Mouse (Mus musculus) embryonic facial prominence, embryonic 12.5 days (tissue): ENCODE results near the gene Rab22a. TPM values are rescaled to one million over a fixed set of nuclear protein-coding genes. Genes with fewer than 3 reads are reported as not detected.
"Not testable (repeated sequence)": the region's sequence is repeated elsewhere in the genome, so short reads cannot be mapped to it uniquely, and the experiment has no call there.

ENCODE experiments used
- ATAC-seq: fragments of 200-750 bp; cut with Nextera tagmentation; 2 replicates; pipeline ENCODE4 v1.8.0; 2017; ENCODE audit not compliant: insufficient number of reproducible peaks, insufficient read depth, low FRiP score, low TSS enrichment
- H3K27ac ChIP-seq: fragments of 300-500 bp; sonication (generic); 2 replicates; pipeline ENCODE4 v1.5.1; 2016; ENCODE audit warnings: mild to moderate bottlenecking
- H3K27me3 ChIP-seq: fragments of 300-500 bp; sonication (generic); 2 replicates; pipeline ENCODE4 v1.6.1; 2016; ENCODE audit warnings: mild to moderate bottlenecking, moderate library complexity
- H3K36me3 ChIP-seq: fragments of 300-500 bp; sonication (generic); 2 replicates; pipeline ENCODE4 v1.6.1; 2016; ENCODE audit warnings: mild to moderate bottlenecking
- H3K4me1 ChIP-seq: fragments of 300-500 bp; sonication (generic); 2 replicates; pipeline ENCODE4 v1.6.1; 2016
- H3K4me2 ChIP-seq: fragments of 300-500 bp; sonication (generic); replicated peaks from 2 replicates; pipeline ENCODE4 v1.6.1; 2016; ENCODE audit warnings: mild to moderate bottlenecking, moderate library complexity
- H3K4me3 ChIP-seq: fragments of 300-500 bp; sonication (generic); 2 replicates; pipeline ENCODE4 v1.5.1; 2016; ENCODE audit warnings: mild to moderate bottlenecking
- H3K9ac ChIP-seq: fragments of 300-500 bp; sonication (generic); 2 replicates; pipeline ENCODE4 v1.6.1; 2016; ENCODE audit warnings: mild to moderate bottlenecking, moderate library complexity
- H3K9me3 ChIP-seq: fragments of 300-500 bp; sonication (generic); 2 replicates; pipeline ENCODE4 v1.6.1; 2016; ENCODE audit warnings: mild to moderate bottlenecking, moderate library complexity
- WGBS: fragments of 180-500 bp; shearing (Covaris S2); methylation state at CpG from one replicate; pipeline ENCODE4 v1.1.7; 2016; 5-methylcytosine and 5-hydroxymethylcytosine counted together
- polyA plus RNA-seq: library from polyadenylated mRNA; unstranded; fragments of >200 nt; fragmentation: Nextera tagmentation; extraction: Ambion mirVana; gene quantifications from 2 replicates; pipeline ENCODE4 v1.2.1, GENCODE M21; 2016

Rab22a gene
- polyA plus RNA-seq, 1 experiment from 2014 or later: 48.7 TPM

- no peaks in the 10 kb centered on the region for H3K4me1 ChIP-seq
- ATAC-seq: no peak
- H3K4me3 ChIP-seq: no peak overlapping the region
- 87% methylated on average over 12 of the region's 12 CpGs for WGBS
- H3K9ac ChIP-seq: no peak overlapping the region
- no peak overlapping the region for H3K27ac ChIP-seq
- H3K4me2 ChIP-seq: no peak overlapping the region
- peaks cover 69% of the 10 kb centered on the region for H3K36me3 ChIP-seq
- H3K27me3 ChIP-seq: no peaks in the 10 kb centered on the region
- no peaks in the 10 kb centered on the region for H3K9me3 ChIP-seq
Measured at GRCm38 (mm10) chr2:173702867-173703237, 43.3 kb downstream of the Rab22a start.

- Histone ChIP-seq H3K4me1 (0 out of 2 replicates have a peak, but pooled peaks cover 4% of the 10 kb centered on the region), H3K9me3 (no peaks in the 10 kb centered on the region), H3K27ac (no peak overlapping the region), H3K9ac (no peak overlapping the region), H3K4me3 (no peak overlapping the region), H3K36me3 (peaks cover 42% of the 10 kb centered on the region), H3K4me2 (no peak overlapping the region), H3K27me3 (no peaks in the 10 kb centered on the region)
- no peak for ATAC-seq
- 90% methylated on average over 15 of the region's 15 CpGs for WGBS
Measured at GRCm38 (mm10) chr2:173705827-173706551, 46.4 kb downstream of the Rab22a start.

GRCm38 (mm10) chr2:173707626-173708025 lies 48.1 kb downstream of the Rab22a start:
- not testable (repeated sequence) for H3K27ac ChIP-seq, H3K4me1 ChIP-seq
- H3K36me3 ChIP-seq: peaks cover 28% of the 10 kb centered on the region

GRCm38 (mm10) chr2:173710193-173710592 lies 50.6 kb downstream of the Rab22a start:
- H3K27ac ChIP-seq: no peak overlapping the region
- H3K9me3 ChIP-seq: no peaks in the 10 kb centered on the region
- H3K36me3 ChIP-seq: peaks cover 11% of the 10 kb centered on the region
- H3K4me3 ChIP-seq: no peak overlapping the region
- 78% methylated on average over 6 of the region's 6 CpGs for WGBS
- H3K4me2 ChIP-seq: no peak overlapping the region
- ATAC-seq: no peak
- H3K27me3 ChIP-seq: no peaks in the 10 kb centered on the region
- 0 out of 2 replicates have a peak, but pooled peaks cover 4% of the 10 kb centered on the region for H3K4me1 ChIP-seq
- H3K9ac ChIP-seq: no peak overlapping the region

More at GRCm38 (mm10) chr2:173707626-173708025, 48.1 kb downstream of the Rab22a start:
- not testable (repeated sequence) for H3K4me3 ChIP-seq, H3K4me2 ChIP-seq, H3K9me3 ChIP-seq, H3K27me3 ChIP-seq, H3K9ac ChIP-seq, ATAC-seq

GRCm38 (mm10) chr2:173712656-173713055 lies 53.1 kb downstream of the Rab22a start:
- WGBS: 66% methylated on average over 10 of the region's 10 CpGs
- Histone ChIP-seq H3K4me2 (no peak overlapping the region), H3K9ac (no peak overlapping the region), H3K36me3 (peaks cover 1% of the 10 kb centered on the region), H3K4me1 (0 out of 2 replicates have a peak, but pooled peaks cover 4% of the 10 kb centered on the region), H3K9me3 (no peaks in the 10 kb centered on the region), H3K27me3 (no peaks in the 10 kb centered on the region), H3K4me3 (no peak overlapping the region), H3K27ac (no peak overlapping the region)
- ATAC-seq: no peak

- 0 out of 2 replicates have a peak, but pooled peaks cover 4% of the 10 kb centered on the region for H3K4me1 ChIP-seq
- no peak overlapping the region for H3K9ac ChIP-seq
- no peak overlapping the region for H3K27ac ChIP-seq
- no peak overlapping the region for H3K4me2 ChIP-seq
- no peaks in the 10 kb centered on the region for H3K27me3 ChIP-seq
- H3K36me3 ChIP-seq: no peaks in the 10 kb centered on the region
- H3K9me3 ChIP-seq: no peaks in the 10 kb centered on the region
- no peak for ATAC-seq
- WGBS: 85% methylated on average over 4 of the region's 4 CpGs
- H3K4me3 ChIP-seq: no peak overlapping the region
Measured at GRCm38 (mm10) chr2:173713241-173713640, 53.7 kb downstream of the Rab22a start.

- no peak overlapping the region for H3K4me3 ChIP-seq
- no peak overlapping the region for H3K27ac ChIP-seq
- no peaks in the 10 kb centered on the region for H3K27me3 ChIP-seq
- no peak for ATAC-seq
- no peaks in the 10 kb centered on the region for H3K36me3 ChIP-seq
- H3K9me3 ChIP-seq: no peaks in the 10 kb centered on the region
- 63% methylated on average over 8 of the region's 8 CpGs for WGBS
- H3K4me2 ChIP-seq: no peak overlapping the region
- H3K9ac ChIP-seq: no peak overlapping the region
- 0 out of 2 replicates have a peak, but pooled peaks cover 4% of the 10 kb centered on the region for H3K4me1 ChIP-seq
Measured at GRCm38 (mm10) chr2:173714620-173715218, 55.2 kb downstream of the Rab22a start.

GRCm38 (mm10) chr2:173716966-173717365 lies 57.4 kb downstream of the Rab22a start:
- Histone ChIP-seq H3K4me1 (no peaks in the 10 kb centered on the region), H3K4me2 (no peak overlapping the region), H3K27ac (no peak overlapping the region), H3K36me3 (no peaks in the 10 kb centered on the region), H3K4me3 (no peak overlapping the region), H3K9me3 (no peaks in the 10 kb centered on the region), H3K27me3 (no peaks in the 10 kb centered on the region), H3K9ac (no peak overlapping the region)
- WGBS: 85% methylated on average over 5 of the region's 5 CpGs
- ATAC-seq: no peak

- H3K9me3 ChIP-seq, H3K27ac ChIP-seq, H3K36me3 ChIP-seq, H3K4me3 ChIP-seq, H3K27me3 ChIP-seq, ATAC-seq, H3K4me2 ChIP-seq, H3K4me1 ChIP-seq, H3K9ac ChIP-seq: not testable (repeated sequence)
- 86% methylated on average over 6 of the region's 7 CpGs for WGBS
Measured at GRCm38 (mm10) chr2:173719115-173719514, 59.6 kb downstream of the Rab22a start, which contains the start of gene 1700010B08Rik. TSS of gene 1700010B08Rik (plus strand) at chr2:173719415.

- H3K27me3 ChIP-seq: no peaks in the 10 kb centered on the region
- no peak overlapping the region for H3K27ac ChIP-seq
- peaks cover 5% of the 10 kb centered on the region for H3K4me1 ChIP-seq
- H3K9me3 ChIP-seq: no peaks in the 10 kb centered on the region
- no peaks in the 10 kb centered on the region for H3K36me3 ChIP-seq
- no peak overlapping the region for H3K4me2 ChIP-seq
- no peak overlapping the region for H3K9ac ChIP-seq
- ATAC-seq: no peak
- H3K4me3 ChIP-seq: no peak overlapping the region
- 75% methylated on average over 11 of the region's 11 CpGs for WGBS
Measured at GRCm38 (mm10) chr2:173722251-173722857, 62.8 kb downstream of the Rab22a start.

- Histone ChIP-seq H3K36me3 (no peaks in the 10 kb centered on the region), H3K9ac (no peak overlapping the region), H3K9me3 (no peaks in the 10 kb centered on the region), H3K4me2 (peak overlapping the region; percentile 21; the same call in 1 of the 2 replicates), H3K4me3 (no peak overlapping the region), H3K27me3 (no peaks in the 10 kb centered on the region), H3K27ac (no peak overlapping the region), H3K4me1 (peaks cover 5% of the 10 kb centered on the region)
- ATAC-seq: peak; percentile 44; the same call in 1 of the 2 replicates
- WGBS: 21% methylated on average over 14 of the region's 14 CpGs
Measured at GRCm38 (mm10) chr2:173724382-173724781, 64.8 kb downstream of the Rab22a start.
